Mouse (Mus musculus): Measurements from ENCODE around the gene Hdac10.

- TF ChIP-seq POLR2A (IDR thresholded peaks at IDR 0.05; ENCODE audit: borderline replicate concordance, extremely low read depth, low read depth, low read length) = no peak
- TF ChIP-seq CTCF (IDR thresholded peaks at IDR 0.05; ENCODE audit: insufficient read depth, low read length) = no peak
These were observed 37.8 kb downstream of the Hdac10 start for GRCm38 (mm10) chr15:89090662-89091061.
